Mouse (Mus musculus) hematopoietic stem cell, adult 5-6 weeks (primary cell): ENCODE data around the gene Rp9. TPM values are rescaled to one million over a fixed set of nuclear protein-coding genes. Genes with fewer than 3 reads are reported as not detected.

Experiments used
- ATAC-seq, 2 experiments: fragments of 125-278 bp in 1 of 2; replicated peaks in 1 of 2; 2 replicates each; pipeline ENCODE4 v1.8.0; 2016 to 2017; ENCODE audit warnings: inconsistent platforms in 2 of 2, mild to moderate bottlenecking in 2 of 2, moderate number of reproducible peaks in 2 of 2, low read depth in 1 of 2, moderate TSS enrichment in 1 of 2; ENCODE audit not compliant: low FRiP score in 2 of 2, poor library complexity in 2 of 2, severe bottlenecking in 2 of 2, insufficient read depth in 1 of 2, low TSS enrichment in 1 of 2
- total RNA-seq: library from RNA; stranded (forward); fragments of 172-1452, 232-1000 nt; gene quantifications from 2 replicates; pipeline ENCODE4 v1.2.3, GENCODE M21; 2017

Gene Rp9
- total RNA-seq, 1 experiment from 2014 or later, result 173 TPM

- no peak for ATAC-seq
Observed at GRCm38 (mm10) chr9:22402976-22403375, 66.6 kb downstream of the Rp9 start.

- no peak for ATAC-seq
Observed at GRCm38 (mm10) chr9:22402001-22402400, 67.5 kb downstream of the Rp9 start.

GRCm38 (mm10) chr9:22399021-22399420 lies 70.5 kb downstream of the Rp9 start:
- ATAC-seq, result no peak

DNA sequence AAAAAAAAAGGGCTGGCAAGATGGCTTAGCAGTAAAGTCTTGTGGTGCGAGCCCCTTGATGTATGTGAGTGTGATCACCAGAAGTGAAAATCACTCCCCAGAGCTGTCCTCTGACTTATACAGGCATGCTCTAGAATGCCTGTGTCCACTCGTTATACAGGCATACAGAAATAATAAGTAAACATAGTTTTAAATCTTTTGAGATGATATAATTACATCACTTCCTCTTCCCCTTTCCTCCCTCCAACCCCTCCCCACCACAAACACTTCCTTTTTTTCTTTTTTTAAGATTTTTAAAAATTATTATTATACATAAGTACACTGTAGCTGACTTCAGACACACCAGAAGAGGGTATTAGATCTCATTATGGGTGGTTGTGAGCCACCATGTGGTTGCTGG lies 74.8 kb downstream of the Rp9 start:
- peak; percentile 32 to 46; a peak in 2 of 4 replicates for ATAC-seq

DNA sequence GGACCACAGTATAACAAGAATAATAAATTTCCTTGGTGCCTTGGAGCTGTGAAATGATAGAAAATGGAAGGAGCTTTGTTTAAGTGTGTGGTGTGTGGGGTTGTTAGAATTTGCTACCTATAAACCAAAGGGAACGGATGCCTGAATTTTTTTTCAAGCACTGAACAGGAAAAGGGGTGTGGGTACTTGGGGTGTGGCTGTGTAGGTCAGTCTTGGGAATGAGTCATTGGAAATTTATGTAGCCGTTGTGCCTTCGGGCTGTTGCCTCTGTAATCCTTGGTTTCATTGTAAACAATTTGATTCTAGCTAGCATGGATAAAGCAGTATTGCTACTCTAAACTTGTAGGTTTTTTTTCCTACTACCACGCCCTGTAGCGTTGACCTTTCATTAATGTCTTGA lies 79.2 kb downstream of the Rp9 start:
- no peak for ATAC-seq

GRCm38 (mm10) chr9:22389736-22390245 lies 79.8 kb downstream of the Rp9 start:
- ATAC-seq, result no peak

GRCm38 (mm10) chr9:22389021-22389476 lies 80.5 kb downstream of the Rp9 start, which contains the start of gene Anln:
Gene Anln (minus strand): TSS chr9:22389188.
- peak; percentile 91 to 94 for ATAC-seq

GRCm38 (mm10) chr9:22388401-22388980 lies 81.1 kb downstream of the Rp9 start:
- peak; percentile 9 to 22; a peak in 3 of 4 replicates for ATAC-seq

- peak in 1 of 2 experiments; percentile 27; a peak in 1 of 4 replicates for ATAC-seq
Observed at GRCm38 (mm10) chr9:22387901-22388300, 81.6 kb downstream of the Rp9 start.

- no peak for ATAC-seq
Observed at GRCm38 (mm10) chr9:22385890-22386289, 83.7 kb downstream of the Rp9 start.

DNA sequence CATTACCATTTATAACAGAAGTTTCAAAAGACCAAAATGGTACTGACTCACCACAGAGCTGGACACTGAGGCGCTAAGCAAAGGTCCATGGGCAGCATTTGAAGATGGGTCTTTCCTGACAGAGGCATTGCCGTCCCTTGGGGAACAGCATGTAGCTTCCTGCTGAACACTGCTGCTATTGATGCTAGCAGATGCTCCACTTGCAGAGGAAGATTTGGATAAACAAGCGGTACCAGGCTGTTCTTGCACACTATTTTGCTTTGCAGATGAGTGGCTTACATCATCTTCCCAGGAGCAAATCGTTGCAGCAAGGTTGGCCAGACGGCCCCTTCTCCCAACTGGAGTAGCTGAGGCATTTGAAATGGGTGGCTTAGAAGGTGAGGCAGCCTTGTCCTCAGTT lies 93.5 kb downstream of the Rp9 start:
- no peak for ATAC-seq

GRCm38 (mm10) chr9:22372760-22373159 lies 96.8 kb downstream of the Rp9 start:
- no peak for ATAC-seq

DNA sequence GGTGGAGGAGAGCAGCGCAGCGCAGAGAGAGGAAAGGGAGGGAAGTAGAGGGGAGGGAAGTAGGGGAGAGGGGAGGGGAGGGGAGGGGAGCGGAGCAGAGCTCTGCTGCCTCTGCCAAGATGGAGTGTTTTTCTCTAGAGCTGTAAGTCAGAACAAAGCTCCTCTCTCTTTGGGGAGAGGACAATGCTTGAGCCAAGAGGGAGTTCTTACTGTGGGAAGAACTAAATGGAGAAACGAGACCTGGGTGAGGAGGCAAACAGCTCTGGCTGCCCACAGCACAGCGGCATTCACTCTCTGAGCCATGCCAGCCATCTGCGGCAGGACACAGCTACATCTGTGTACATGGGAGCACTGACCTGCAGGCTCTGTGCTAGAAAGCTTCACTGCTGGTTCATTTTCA lies 101.5 kb downstream of the Rp9 start:
- ATAC-seq, result 0 out of 4 replicates have a peak, but pooled peaks of 1 of the 2 experiments have one; percentile 7

DNA sequence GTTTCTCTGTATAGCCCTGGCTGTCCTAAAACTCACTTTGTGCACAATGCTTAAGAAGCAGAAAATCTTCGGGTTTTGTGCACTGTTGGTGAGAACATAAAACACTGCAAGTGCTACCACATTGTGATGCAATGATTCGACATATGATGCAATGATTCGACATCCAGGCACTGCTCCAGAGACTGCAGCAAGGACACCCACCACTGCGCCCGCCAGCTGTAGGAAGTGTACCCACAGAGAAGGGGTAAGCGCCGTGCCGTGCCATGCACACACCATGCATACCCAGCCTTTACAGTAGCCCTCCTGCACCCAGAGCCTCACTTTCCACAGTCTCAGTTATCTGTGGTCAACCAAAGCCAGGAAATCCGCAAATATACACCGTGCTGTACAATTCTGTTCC lies 102.9 kb downstream of the Rp9 start:
- peak; percentile 22 to 55; a peak in 2 of 4 replicates for ATAC-seq

DNA sequence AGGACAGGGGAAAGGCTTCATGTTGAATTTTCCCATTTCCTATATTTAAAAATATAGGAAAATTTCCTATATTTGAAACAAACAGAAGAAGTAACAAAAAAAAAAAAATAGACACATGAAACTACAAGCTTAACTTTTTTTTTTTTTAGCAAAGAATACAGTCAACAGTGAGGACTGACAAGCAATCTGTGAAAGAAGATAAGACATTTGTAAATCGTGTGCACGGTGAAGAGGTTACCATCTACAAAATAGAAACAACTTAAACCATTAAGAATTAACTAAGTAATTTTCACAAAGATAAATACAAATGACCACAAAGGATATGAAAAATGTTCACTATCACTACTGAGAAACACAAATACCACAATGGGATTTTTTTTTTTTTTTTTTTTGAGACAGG lies 103.3 kb downstream of the Rp9 start:
- no peak for ATAC-seq

Other genes with a start within 250 kb of the Rp9 start
- 38.2 and 48.4 TPM in 2 replicates for gene Zfp809, start 244.0 kb downstream of the Rp9 start, total RNA-seq
- 11.5 and 14.2 TPM in 2 replicates for gene Zfp599, start 209.8 kb downstream of the Rp9 start, total RNA-seq
- gene Zfp810, start 162.1 kb downstream of the Rp9 start, total RNA-seq, result 10.6 and 21.5 TPM in 2 replicates
- 36.2 and 39.2 TPM in 2 replicates for gene Anln, start 80.6 kb downstream of the Rp9 start, total RNA-seq
- 3.8 and 8.7 TPM in 2 replicates for gene 9530077C05Rik, start 58.2 kb downstream of the Rp9 start, total RNA-seq
- not detected in 2 replicates for gene Gm17545, start 15.5 kb downstream of the Rp9 start, total RNA-seq
- 19.8 and 41.6 TPM in 2 replicates for gene Bbs9, start 6.0 kb upstream of the Rp9 start, total RNA-seq